Mouse (Mus musculus) thymus, postnatal 14 days (tissue): ENCODE measurements around the gene Nol8.

ENCODE experiments used
- DNase-seq: peaks from one replicate; pipeline ENCODE4 v3.0.0; 2021

The Nol8 gene

GRCm38 (mm10) chr13:49691056-49691455 lies 38.2 kb downstream of the Nol8 start:
- DNase-seq: no peak

- DNase-seq: no peak
Observed at GRCm38 (mm10) chr13:49703216-49703779, 50.4 kb downstream of the Nol8 start.

- DNase-seq: no peak
Observed at GRCm38 (mm10) chr13:49706032-49706690, 53.3 kb downstream of the Nol8 start.

- DNase-seq: no peak
Observed at GRCm38 (mm10) chr13:49708311-49708710, 55.4 kb downstream of the Nol8 start.

- DNase-seq: no peak
Observed at GRCm38 (mm10) chr13:49712047-49712721, 59.3 kb downstream of the Nol8 start.

GRCm38 (mm10) chr13:49719310-49719709 lies 66.4 kb downstream of the Nol8 start:
- DNase-seq: no peak
